Mouse (Mus musculus): Measurements from ENCODE around the gene Adcy9.

- no peak for TF ChIP-seq CTCF (IDR thresholded peaks at IDR 0.05; ENCODE audit: borderline replicate concordance, insufficient read depth, low read length)
- TF ChIP-seq POLR2A (IDR thresholded peaks at IDR 0.05; ENCODE audit: low read depth, low read length), result no peak
These were observed 94.5 kb downstream of the Adcy9 start for GRCm38 (mm10) chr16:4325801-4326200.

All from embryonic fibroblast, embryonic 13.5 days (primary cell).